Mouse (Mus musculus) adrenal gland, postnatal 10 days (tissue): ENCODE measurements around the gene Wdr70. TPM values are rescaled to one million over a fixed set of nuclear protein-coding genes. Genes with fewer than 3 reads are reported as not detected.
"Not testable (repeated sequence)": the region's sequence is repeated elsewhere in the genome, so short reads cannot be mapped to it uniquely, and the experiment has no call there.

Source experiments
- DNase-seq: peaks from one replicate; pipeline ENCODE4 v3.0.0; 2021; ENCODE audit warnings: mixed read lengths
- long read RNA-seq, 2 experiments: library from polyadenylated mRNA; stranded (forward); transcript quantifications; one replicate each; pipeline ENCODE4 v2.0.0; 2021
- total RNA-seq, 2 experiments: library from RNA; stranded (reverse); gene quantifications; 2 replicates each; pipeline ENCODE4 v1.2.3; 2021

The Wdr70 gene
- 10 to 100 TPM; 24.5 to 25.6 TPM for total RNA-seq
- long read RNA-seq, experiment 1, transcript Wdr70-201 (18 exons, 2,126 nt) = minor isoform, 8 of 53 reads
- long read RNA-seq, experiment 1, transcript Wdr70-203 (4 exons, 1,130 nt) = major isoform, 24 of 53 reads
- long read RNA-seq, experiment 1, partial matches to known transcripts = 2 of 53 reads
- long read RNA-seq, experiment 1, other reads (novel, unspliced or antisense) = 19 of 53 reads
- long read RNA-seq, experiment 2, transcript Wdr70-201 (18 exons, 2,126 nt) = minor isoform, 8 of 29 reads
- long read RNA-seq, experiment 2, transcript Wdr70-203 (4 exons, 1,130 nt) = major isoform, 13 of 29 reads
- long read RNA-seq, experiment 2, partial matches to known transcripts = 0 of 29 reads
- long read RNA-seq, experiment 2, other reads (novel, unspliced or antisense) = 8 of 29 reads

GRCm38 (mm10) chr15:8098774-8099749 is at the start of gene Wdr70:
Wdr70 (minus strand) TSS chr15:8099209.
- peak; percentile 99 for DNase-seq

- DNase-seq = no peak
Measured at GRCm38 (mm10) chr15:8135606-8136005, 36.6 kb upstream of the Wdr70 start.

- DNase-seq = no peak
Measured at GRCm38 (mm10) chr15:8131761-8132160, 32.8 kb upstream of the Wdr70 start.

GRCm38 (mm10) chr15:8131268-8131667 is 32.3 kb upstream of the Wdr70 start:
- DNase-seq = no peak

GRCm38 (mm10) chr15:8129281-8129680 is 30.3 kb upstream of the Wdr70 start:
- no peak for DNase-seq

- no peak for DNase-seq
Measured at GRCm38 (mm10) chr15:8109782-8110181, 10.8 kb upstream of the Wdr70 start.

GRCm38 (mm10) chr15:8108966-8109743 is 10.1 kb upstream of the Wdr70 start, which contains the start of gene Nup155:
Nup155 (plus strand) TSS chr15:8109273.
- peak; percentile 95 for DNase-seq

GRCm38 (mm10) chr15:8108360-8108965 is 9.5 kb upstream of the Wdr70 start:
- DNase-seq = no peak

GRCm38 (mm10) chr15:8101975-8102542 is 3.0 kb upstream of the Wdr70 start:
- DNase-seq = not testable (repeated sequence)

- DNase-seq = peak; percentile 68
Measured at GRCm38 (mm10) chr15:8097853-8098252, 1.2 kb downstream of the Wdr70 start.

- DNase-seq = not testable (repeated sequence)
Measured at GRCm38 (mm10) chr15:8092668-8093067, 6.3 kb downstream of the Wdr70 start.

- no peak for DNase-seq
Measured at GRCm38 (mm10) chr15:8090685-8091084, 8.3 kb downstream of the Wdr70 start.

- DNase-seq = peak; percentile 23
Measured at GRCm38 (mm10) chr15:8088715-8089114, 10.3 kb downstream of the Wdr70 start.

- no peak for DNase-seq
Measured at GRCm38 (mm10) chr15:8087293-8087692, 11.7 kb downstream of the Wdr70 start.

- DNase-seq = no peak
Measured at GRCm38 (mm10) chr15:8082139-8082538, 16.9 kb downstream of the Wdr70 start.

- DNase-seq = not testable (repeated sequence)
Measured at GRCm38 (mm10) chr15:8073159-8073558, 25.9 kb downstream of the Wdr70 start.

GRCm38 (mm10) chr15:8065221-8065620 is 33.8 kb downstream of the Wdr70 start:
- no peak for DNase-seq

GRCm38 (mm10) chr15:8051177-8051576 is 47.8 kb downstream of the Wdr70 start:
- DNase-seq = no peak

GRCm38 (mm10) chr15:8039834-8040233 is 59.2 kb downstream of the Wdr70 start:
- DNase-seq = no peak

GRCm38 (mm10) chr15:8038457-8038856 is 60.6 kb downstream of the Wdr70 start:
- no peak for DNase-seq

GRCm38 (mm10) chr15:8037825-8038224 is 61.2 kb downstream of the Wdr70 start:
- DNase-seq = no peak
